Mouse (Mus musculus): ENCODE results near the gene Cdk2.

Gene Cdk2

DNA sequence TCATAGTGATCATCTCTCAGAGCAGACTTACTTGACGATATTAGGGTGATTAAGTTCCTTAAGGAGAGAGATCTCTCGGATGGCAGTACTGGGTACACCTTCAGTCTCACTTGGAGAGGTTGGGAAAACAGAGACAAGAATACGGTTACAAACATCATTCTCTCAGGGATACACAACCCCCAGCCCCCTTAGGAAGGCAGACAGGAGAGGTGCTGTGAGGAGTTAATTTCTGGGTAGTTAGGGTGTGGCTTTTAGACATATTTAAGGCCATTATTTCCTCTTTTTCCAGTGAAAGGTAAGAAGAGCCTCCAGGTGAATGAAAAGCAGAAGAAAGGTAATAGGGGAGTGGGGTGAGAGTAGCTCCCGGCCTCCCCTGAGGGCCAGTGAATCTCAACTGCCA, 936 bp downstream of the Cdk2 start, which contains the start of gene Pmel:
TSS of gene Pmel (plus strand) at position 301 of the 400 bp plus-strand sequence.
- DNase-seq (ENCODE audit: low spot score in 2 of 2), result no peak

GRCm38 (mm10) chr10:128702328-128703007, 2.4 kb downstream of the Cdk2 start:
- no peak for DNase-seq (ENCODE audit: low spot score in 2 of 2)

DNA sequence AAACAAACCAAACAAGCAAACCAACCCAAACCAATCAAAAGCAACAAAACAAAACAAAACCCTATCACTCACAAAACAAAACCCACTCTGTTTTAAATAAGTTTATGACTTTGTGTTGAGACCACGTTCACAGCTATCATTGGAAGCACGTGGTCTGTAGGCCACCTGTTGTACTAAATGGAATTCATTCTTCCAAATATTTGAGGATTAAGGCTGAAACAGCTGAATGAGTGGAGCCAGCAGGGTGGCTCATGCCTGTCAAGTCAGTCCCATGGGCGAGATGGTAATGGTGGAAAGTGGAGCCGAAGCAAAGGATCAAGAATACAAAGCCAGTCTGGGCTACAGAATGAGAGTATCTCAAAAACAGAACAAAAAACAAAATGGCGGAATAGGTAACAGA, 4.1 kb downstream of the Cdk2 start:
- no peak for DNase-seq (ENCODE audit: low spot score in 2 of 2)

GRCm38 (mm10) chr10:128699611-128700010, 5.2 kb downstream of the Cdk2 start:
- no peak for DNase-seq (ENCODE audit: low spot score in 2 of 2)

GRCm38 (mm10) chr10:128699006-128699405, 5.8 kb downstream of the Cdk2 start:
- DNase-seq (ENCODE audit: low spot score in 2 of 2), result no peak

GRCm38 (mm10) chr10:128697072-128697725, 7.6 kb downstream of the Cdk2 start:
- DNase-seq (ENCODE audit: low spot score in 2 of 2), result no peak

DNA sequence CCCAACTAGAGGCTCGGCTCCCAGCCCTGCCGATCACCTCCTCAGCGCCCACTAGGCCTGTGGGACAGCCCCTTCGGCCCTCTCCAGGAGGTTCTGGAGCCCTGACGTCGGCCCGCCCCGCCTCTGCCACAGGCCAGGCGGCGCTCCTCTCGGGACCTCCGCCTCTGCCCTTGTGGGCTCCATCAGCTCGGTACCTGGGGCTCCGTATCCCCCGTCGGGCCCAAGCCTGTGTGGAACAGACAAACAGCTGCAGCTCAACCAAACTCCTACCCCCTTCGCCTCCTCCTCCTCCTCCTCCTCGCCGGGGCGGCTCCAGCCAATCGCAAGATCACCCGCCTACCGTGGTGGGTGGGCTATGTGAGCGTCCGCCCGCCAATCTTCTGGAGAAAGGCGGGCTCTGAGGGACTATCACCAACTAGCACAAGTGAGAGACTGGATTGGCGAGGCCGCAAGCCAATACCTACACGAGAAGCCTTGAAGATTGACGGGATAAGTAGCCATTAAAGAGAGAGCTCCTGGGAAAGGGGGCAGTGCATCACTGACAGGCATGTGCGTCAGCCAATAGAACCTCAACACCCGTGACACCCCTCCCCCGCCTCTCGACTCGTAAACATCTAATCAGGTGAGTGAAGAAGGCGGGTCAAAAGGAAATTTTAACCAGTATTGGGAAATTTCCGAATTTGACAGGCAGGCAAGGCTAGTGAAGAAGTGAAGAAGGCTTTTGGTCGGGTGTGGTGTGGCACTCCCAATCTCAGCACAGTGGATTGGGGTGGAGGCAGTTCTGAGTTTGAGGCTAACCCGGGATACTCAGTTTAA, 8.6 kb downstream of the Cdk2 start, which contains the start of gene Rab5b:
TSS of gene Rab5b (minus strand) at position 273 of the 816 bp plus-strand sequence.
- peak; percentile 97 to 98 for DNase-seq (ENCODE audit: low spot score in 2 of 2)

- DNase-seq (ENCODE audit: low spot score in 2 of 2), result no peak
Observed at GRCm38 (mm10) chr10:128695411-128695991, 9.3 kb downstream of the Cdk2 start.

- DNase-seq (ENCODE audit: low spot score in 2 of 2), result no peak
Observed at GRCm38 (mm10) chr10:128674469-128675008, 30.3 kb downstream of the Cdk2 start.

DNA sequence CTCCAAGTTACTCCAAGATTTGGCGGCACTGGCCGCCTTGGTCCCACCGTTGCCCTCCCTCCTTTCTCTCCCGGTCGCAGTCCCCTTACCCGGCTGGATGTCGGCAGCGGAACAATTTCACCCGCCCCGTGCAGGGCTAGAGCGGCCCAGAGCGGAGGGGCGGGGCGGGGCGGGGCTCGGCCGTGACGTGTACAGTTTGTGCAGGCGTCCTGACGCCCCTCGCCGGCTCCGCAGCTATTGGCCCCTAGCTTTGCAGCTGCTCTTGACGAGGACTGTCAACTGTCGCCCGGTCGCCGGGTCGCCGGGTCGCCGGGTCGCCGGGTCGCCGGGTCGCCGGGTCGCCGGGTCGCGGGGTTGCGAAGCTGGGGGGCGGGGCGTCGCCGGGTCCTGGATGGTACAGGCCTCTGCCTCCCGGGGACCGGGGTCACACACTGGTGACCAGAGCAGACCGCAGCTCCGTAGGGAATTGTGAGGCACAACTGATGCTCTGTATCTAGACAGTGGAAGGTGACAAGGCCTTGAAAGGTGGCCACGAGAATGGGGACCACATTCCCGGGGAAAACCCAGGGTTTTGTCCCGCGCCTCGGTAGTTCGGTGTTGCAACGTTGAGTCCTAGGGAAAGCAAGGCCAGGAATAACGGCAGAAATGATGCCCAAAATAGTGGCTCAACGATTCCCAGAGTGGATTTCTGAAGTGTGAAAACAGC, 30.9 kb downstream of the Cdk2 start, which contains the start of gene Suox:
TSS of gene Suox (minus strand) at position 311 of the 706 bp plus-strand sequence.
- DNase-seq (ENCODE audit: low spot score in 2 of 2), result peak; percentile 67 to 86

DNA sequence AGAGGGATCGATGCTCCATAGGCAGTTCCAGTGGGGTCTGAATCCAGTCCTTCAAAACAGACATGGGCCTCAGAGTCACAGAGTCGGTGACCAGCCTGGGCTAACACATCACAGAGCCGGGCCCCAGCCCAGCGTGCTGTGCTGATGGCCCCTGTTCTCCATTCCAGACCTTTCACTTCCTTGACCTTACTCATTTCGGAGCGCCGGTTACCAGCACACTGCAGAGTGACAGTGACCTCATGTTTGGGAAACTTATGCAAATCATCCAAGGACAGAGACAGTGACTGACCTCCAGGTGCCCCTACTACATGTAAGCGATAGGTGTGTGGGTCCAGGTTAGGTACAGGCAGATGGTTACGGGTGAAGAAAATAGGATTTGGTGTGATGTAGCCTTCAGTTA, 33.7 kb downstream of the Cdk2 start:
- DNase-seq (ENCODE audit: low spot score in 2 of 2), result no peak

DNA sequence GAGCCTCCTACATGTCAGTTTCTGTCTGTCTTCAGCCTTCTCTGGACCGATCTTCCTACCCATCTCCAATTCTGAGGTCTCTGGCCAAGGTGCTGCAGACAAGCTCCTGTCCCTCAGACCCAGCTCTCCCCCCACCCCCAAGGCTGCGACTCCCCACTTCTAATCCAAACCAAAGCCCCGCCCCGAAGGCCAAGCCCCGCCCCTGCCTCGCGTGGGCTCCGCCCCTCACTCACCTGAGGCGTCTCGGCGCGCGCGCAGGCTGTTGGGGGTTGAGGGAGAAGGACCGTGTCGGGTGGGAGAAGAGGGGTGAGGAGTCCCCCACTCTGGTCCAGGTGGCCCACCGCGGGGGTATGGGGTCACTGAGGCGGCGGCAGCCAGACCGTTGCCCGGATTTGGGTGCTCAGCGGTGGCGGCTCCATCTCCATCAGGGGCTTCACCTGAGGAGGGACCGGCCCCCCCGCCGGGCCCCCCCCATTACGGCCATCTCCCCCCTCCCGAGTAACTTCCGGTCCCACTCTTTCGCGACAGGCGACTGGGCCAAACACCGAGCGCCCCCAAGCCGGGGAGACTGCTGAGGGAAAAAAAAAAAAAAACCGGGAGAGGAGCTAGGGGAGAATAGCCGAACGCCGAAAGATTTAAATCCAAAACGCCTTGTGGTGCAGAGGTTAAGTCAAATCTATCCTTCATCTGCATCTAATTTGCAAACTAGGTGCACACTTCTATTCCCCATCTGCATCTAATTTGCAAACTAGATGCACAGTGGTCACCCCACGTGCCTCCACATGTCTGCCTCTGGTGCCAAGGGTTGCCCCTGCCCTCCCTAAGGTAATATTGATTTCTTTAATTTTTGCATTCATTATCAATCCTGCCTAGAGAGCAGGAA, 35.8 kb downstream of the Cdk2 start:
- DNase-seq (ENCODE audit: low spot score in 2 of 2), result peak; percentile 36 to 75

DNA sequence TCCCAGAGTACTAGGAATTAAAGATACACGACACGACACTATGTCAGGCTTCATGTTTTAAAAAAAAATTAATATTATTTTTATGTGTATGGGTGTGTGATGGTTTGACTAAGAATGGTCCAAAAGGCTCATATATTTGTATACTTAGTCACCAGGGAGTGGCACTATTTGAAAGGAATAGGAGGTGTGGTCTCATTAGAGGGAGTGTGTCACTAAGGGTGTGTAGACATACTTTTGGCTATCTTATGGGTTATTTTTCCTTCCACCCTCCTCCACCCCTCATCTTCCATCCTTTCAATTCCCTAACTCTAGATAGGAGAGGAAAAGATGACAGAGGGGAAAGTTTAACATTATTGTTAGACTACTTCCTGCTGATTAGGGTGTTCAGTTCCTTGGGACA, 39.0 kb downstream of the Cdk2 start:
- DNase-seq (ENCODE audit: low spot score in 2 of 2), result no peak

DNA sequence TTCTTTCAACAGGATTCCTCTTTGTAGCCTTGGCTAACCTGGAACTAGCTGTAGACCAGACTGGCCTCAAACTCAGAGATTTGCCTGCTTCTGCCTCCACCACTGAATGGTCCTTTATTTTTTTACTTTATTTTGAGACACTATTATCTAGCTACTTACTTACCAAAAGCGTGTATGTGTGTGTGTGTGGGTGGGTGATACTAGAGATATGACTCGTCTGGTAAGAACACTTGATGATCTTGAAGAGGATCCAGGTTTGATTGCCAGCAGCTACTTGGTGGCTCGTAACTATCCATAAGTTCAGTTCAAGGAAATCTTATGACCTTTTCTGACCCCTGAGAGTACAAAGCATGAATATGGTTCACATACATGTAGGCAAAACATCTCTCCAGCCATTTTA, 39.5 kb downstream of the Cdk2 start:
- DNase-seq (ENCODE audit: low spot score in 2 of 2), result no peak

DNA sequence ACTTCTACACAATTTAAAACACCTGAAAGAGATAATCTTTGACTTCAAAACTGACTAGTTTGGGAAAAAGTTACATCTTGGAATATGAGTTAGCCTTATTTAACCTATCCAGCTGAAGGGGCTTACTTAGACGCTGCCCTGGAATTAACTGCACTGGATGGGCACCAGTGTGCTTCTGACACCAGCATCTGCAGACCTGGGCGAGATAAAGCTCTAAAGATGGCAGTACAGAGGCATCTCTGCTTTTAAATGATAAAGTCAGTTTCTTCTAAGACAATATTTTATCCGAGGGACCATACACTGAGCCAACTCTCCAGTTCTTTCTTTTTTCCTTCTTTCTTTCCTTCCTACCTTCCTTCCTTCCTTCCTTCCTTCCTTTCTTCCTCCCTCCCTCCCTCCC, 40.0 kb downstream of the Cdk2 start:
- DNase-seq (ENCODE audit: low spot score in 2 of 2), result no peak

DNA sequence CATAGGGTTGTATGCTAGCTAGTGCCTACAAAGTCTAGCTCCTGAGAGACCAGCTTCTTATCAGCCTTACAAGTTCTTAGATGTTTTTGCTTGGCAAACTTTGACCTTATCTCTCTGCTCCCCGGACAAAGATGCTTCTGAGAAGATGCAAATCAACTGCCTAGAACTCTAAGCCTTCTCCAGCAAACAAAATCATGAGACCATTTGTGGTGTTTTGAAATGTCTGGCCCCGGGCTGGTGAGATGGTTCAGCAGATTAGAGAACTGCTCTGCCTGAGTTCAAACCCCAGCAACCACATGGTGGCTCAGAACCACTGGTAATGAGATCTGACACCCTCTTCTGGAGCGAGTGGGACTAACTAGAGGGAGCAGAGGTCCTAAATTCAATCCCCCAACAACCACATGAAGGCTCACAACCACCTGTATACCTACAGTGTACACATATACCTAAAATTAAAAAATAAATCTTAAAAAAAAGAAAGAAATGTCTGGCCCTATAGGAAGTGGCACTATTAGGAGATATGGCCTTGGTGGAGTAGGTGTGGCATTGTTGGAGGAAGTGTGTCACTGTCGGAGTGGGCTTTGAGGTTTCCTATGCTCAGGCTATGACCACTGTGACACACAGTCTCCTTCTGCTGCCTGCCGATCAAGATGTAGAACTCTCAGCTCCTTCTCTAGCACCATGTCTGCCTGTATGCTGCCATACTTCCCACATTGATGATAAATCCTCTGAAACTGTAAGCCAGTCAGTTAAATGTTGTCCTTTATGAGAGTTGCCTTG, 41.2 kb downstream of the Cdk2 start:
- DNase-seq (ENCODE audit: low spot score in 2 of 2), result no peak

GRCm38 (mm10) chr10:128662465-128662864, 42.4 kb downstream of the Cdk2 start:
- no peak for DNase-seq (ENCODE audit: low spot score in 2 of 2)

- DNase-seq (ENCODE audit: low spot score in 2 of 2), result no peak
Observed at GRCm38 (mm10) chr10:128659490-128659889, 45.3 kb downstream of the Cdk2 start.

GRCm38 (mm10) chr10:128657844-128658243, 47.0 kb downstream of the Cdk2 start:
- no peak for DNase-seq (ENCODE audit: low spot score in 2 of 2)

Measured in urinary bladder, adult 18-20 months (tissue).